Mouse (Mus musculus): ENCODE measurements around the gene Zyg11b. TPM values are rescaled to one million over a fixed set of nuclear protein-coding genes. Genes with fewer than 3 reads are reported as not detected.
A peak's percentile ranks its signal among the peaks of the same experiment; 100 is the strongest.

Gene Zyg11b
- polyA plus RNA-seq, 1 experiment: 58.5 TPM

- TF ChIP-seq CTCF (IDR thresholded peaks at IDR 0.05; ENCODE audit: borderline replicate concordance, extremely low read depth, insufficient read depth, insufficient read length) (no peak), POLR2A (IDR thresholded peaks at IDR 0.05; ENCODE audit: borderline replicate concordance, extremely low read depth, insufficient read depth, insufficient read length, poor library complexity, severe bottlenecking) (no peak)
- no peak for DNase-seq (ENCODE audit: low read depth)
Measured at GRCm38 (mm10) chr4:108317656-108318605, 17.0 kb upstream of the Zyg11b start.

- no peak for DNase-seq (ENCODE audit: low read depth)
Measured at GRCm38 (mm10) chr4:108314041-108314440, 13.1 kb upstream of the Zyg11b start.

GRCm38 (mm10) chr4:108310706-108311105 lies 9.8 kb upstream of the Zyg11b start:
- no peak for TF ChIP-seq POLR2A (IDR thresholded peaks at IDR 0.05; ENCODE audit: borderline replicate concordance, extremely low read depth, insufficient read depth, insufficient read length, poor library complexity, severe bottlenecking)
- no peak for TF ChIP-seq CTCF (IDR thresholded peaks at IDR 0.05; ENCODE audit: borderline replicate concordance, extremely low read depth, insufficient read depth, insufficient read length)
- DNase-seq (ENCODE audit: low read depth): no peak

More at GRCm38 (mm10) chr4:108314041-108314440, 13.1 kb upstream of the Zyg11b start:
- TF ChIP-seq POLR2A (IDR thresholded peaks at IDR 0.05; ENCODE audit: borderline replicate concordance, extremely low read depth, insufficient read depth, insufficient read length, poor library complexity, severe bottlenecking) (no peak), CTCF (IDR thresholded peaks at IDR 0.05; ENCODE audit: borderline replicate concordance, extremely low read depth, insufficient read depth, insufficient read length) (no peak)

- no peak for TF ChIP-seq POLR2A (IDR thresholded peaks at IDR 0.05; ENCODE audit: borderline replicate concordance, extremely low read depth, insufficient read depth, insufficient read length, poor library complexity, severe bottlenecking)
- TF ChIP-seq CTCF (IDR thresholded peaks at IDR 0.05; ENCODE audit: borderline replicate concordance, extremely low read depth, insufficient read depth, insufficient read length): no peak
- no peak for DNase-seq (ENCODE audit: low read depth)
Measured at GRCm38 (mm10) chr4:108302296-108302890, 1.5 kb upstream of the Zyg11b start.

GRCm38 (mm10) chr4:108300266-108300665 lies 630 bp downstream of the Zyg11b start:
- peak; percentile 53 for DNase-seq (ENCODE audit: low read depth)
- TF ChIP-seq POLR2A (IDR thresholded peaks at IDR 0.05; ENCODE audit: borderline replicate concordance, extremely low read depth, insufficient read depth, insufficient read length, poor library complexity, severe bottlenecking) (no peak), CTCF (IDR thresholded peaks at IDR 0.05; ENCODE audit: borderline replicate concordance, extremely low read depth, insufficient read depth, insufficient read length) (no peak)

GRCm38 (mm10) chr4:108276973-108277372 lies 23.9 kb downstream of the Zyg11b start:
- no peak for DNase-seq (ENCODE audit: low read depth)
- TF ChIP-seq POLR2A (IDR thresholded peaks at IDR 0.05; ENCODE audit: borderline replicate concordance, extremely low read depth, insufficient read depth, insufficient read length, poor library complexity, severe bottlenecking) (no peak), CTCF (IDR thresholded peaks at IDR 0.05; ENCODE audit: borderline replicate concordance, extremely low read depth, insufficient read depth, insufficient read length) (no peak)

GRCm38 (mm10) chr4:108272286-108272685 lies 28.6 kb downstream of the Zyg11b start:
- no peak for DNase-seq (ENCODE audit: low read depth)
- TF ChIP-seq POLR2A (IDR thresholded peaks at IDR 0.05; ENCODE audit: borderline replicate concordance, extremely low read depth, insufficient read depth, insufficient read length, poor library complexity, severe bottlenecking) (no peak), CTCF (IDR thresholded peaks at IDR 0.05; ENCODE audit: borderline replicate concordance, extremely low read depth, insufficient read depth, insufficient read length) (no peak)

- no peak for DNase-seq (ENCODE audit: low read depth)
- TF ChIP-seq POLR2A (IDR thresholded peaks at IDR 0.05; ENCODE audit: borderline replicate concordance, extremely low read depth, insufficient read depth, insufficient read length, poor library complexity, severe bottlenecking) (no peak), CTCF (IDR thresholded peaks at IDR 0.05; ENCODE audit: borderline replicate concordance, extremely low read depth, insufficient read depth, insufficient read length) (no peak)
Measured at GRCm38 (mm10) chr4:108265774-108266173, 35.1 kb downstream of the Zyg11b start.

GRCm38 (mm10) chr4:108253317-108253716 lies 47.6 kb downstream of the Zyg11b start:
- TF ChIP-seq POLR2A (IDR thresholded peaks at IDR 0.05; ENCODE audit: borderline replicate concordance, extremely low read depth, insufficient read depth, insufficient read length, poor library complexity, severe bottlenecking): no peak
- peak; percentile 27; the same call in 1 of the 2 replicates for TF ChIP-seq CTCF (IDR thresholded peaks at IDR 0.05; ENCODE audit: borderline replicate concordance, extremely low read depth, insufficient read depth, insufficient read length)
- no peak for DNase-seq (ENCODE audit: low read depth)

GRCm38 (mm10) chr4:108250501-108250900 lies 50.4 kb downstream of the Zyg11b start:
- TF ChIP-seq POLR2A (IDR thresholded peaks at IDR 0.05; ENCODE audit: borderline replicate concordance, extremely low read depth, insufficient read depth, insufficient read length, poor library complexity, severe bottlenecking) (no peak), CTCF (IDR thresholded peaks at IDR 0.05; ENCODE audit: borderline replicate concordance, extremely low read depth, insufficient read depth, insufficient read length) (no peak)
- no peak for DNase-seq (ENCODE audit: low read depth)

- peak; percentile 7 for DNase-seq (ENCODE audit: low read depth)
Measured at GRCm38 (mm10) chr4:108249314-108249713, 51.6 kb downstream of the Zyg11b start.

More at GRCm38 (mm10) chr4:108249314-108249713, 51.6 kb downstream of the Zyg11b start:
- no peak for TF ChIP-seq CTCF (IDR thresholded peaks at IDR 0.05; ENCODE audit: borderline replicate concordance, extremely low read depth, insufficient read depth, insufficient read length)
- no peak for TF ChIP-seq POLR2A (IDR thresholded peaks at IDR 0.05; ENCODE audit: borderline replicate concordance, extremely low read depth, insufficient read depth, insufficient read length, poor library complexity, severe bottlenecking)

All from brain, embryonic 14.5 days (tissue).